Mouse (Mus musculus): ENCODE measurements at regions not wholly inside any gene's neighbourhood (a gene's known extent, or its start where the extent isn't known, plus 50 kb on each side); places are given as distances from the start of the nearest gene placed in this dataset.

GRCm38 (mm10) chr11:79747801-79748200, 156.8 kb downstream of the Rab11fip4 start:
- intact Hi-C loops (cut with DNase I), result no loop called here
- DNase-seq (ENCODE audit: low spot score in 2 of 2), result no peak

Data from left cerebral cortex, postnatal 25 days (tissue).